Mouse (Mus musculus) liver, embryonic 16.5 days (tissue): ENCODE data around the gene Zmym5. TPM values are rescaled to one million over a fixed set of nuclear protein-coding genes. Genes with fewer than 3 reads are reported as not detected.
"Not testable (repeated sequence)": the region's sequence is repeated elsewhere in the genome, so short reads cannot be mapped to it uniquely, and the experiment has no call there.

Experiments
- ATAC-seq: fragments of 200-750 bp; cut with Nextera tagmentation; 2 replicates; pipeline ENCODE4 v1.8.0; 2017; ENCODE audit warnings: low read depth, mild to moderate bottlenecking, moderate number of reproducible peaks, moderate library complexity
- H3K27ac ChIP-seq: fragments of 300-500 bp; sonication (generic); 2 replicates; pipeline ENCODE4 v1.5.1; 2014; ENCODE audit warnings: mild to moderate bottlenecking, low read length
- H3K27me3 ChIP-seq: fragments of 300-500 bp; sonication (generic); 2 replicates; pipeline ENCODE4 v1.6.1; 2014; ENCODE audit warnings: low read depth, low read length, mixed read lengths; ENCODE audit not compliant: control insufficient read depth, insufficient read depth
- H3K36me3 ChIP-seq: fragments of 300-500 bp; sonication (generic); 2 replicates; pipeline ENCODE4 v1.6.1; 2014; ENCODE audit warnings: mild to moderate bottlenecking; ENCODE audit not compliant: control insufficient read depth, insufficient read depth
- H3K4me1 ChIP-seq: fragments of 300-500 bp; sonication (generic); 2 replicates; pipeline ENCODE4 v1.6.1; 2014; ENCODE audit warnings: low read depth, low read length, mixed read lengths; ENCODE audit not compliant: control insufficient read depth
- H3K4me2 ChIP-seq: fragments of 300-500 bp; sonication (generic); 2 replicates; pipeline ENCODE4 v1.6.1; 2014; ENCODE audit warnings: low read depth, low read length, mixed read lengths
- H3K4me3 ChIP-seq: fragments of 300-500 bp; sonication (generic); 2 replicates; pipeline ENCODE4 v1.5.1; 2014; ENCODE audit warnings: low read depth, mild to moderate bottlenecking, low read length
- H3K9ac ChIP-seq: fragments of 300-500 bp; sonication (generic); 2 replicates; pipeline ENCODE4 v1.6.1; 2014; ENCODE audit warnings: low read depth, low read length
- H3K9me3 ChIP-seq: fragments of 300-500 bp; sonication (generic); replicated peaks from 2 replicates; pipeline ENCODE4 v1.6.1; 2016; ENCODE audit warnings: low read length; ENCODE audit not compliant: control insufficient read depth
- whole genome bisulfite sequencing: fragments of 180-500 bp; shearing (Covaris S2); extraction: QIAGEN DNeasy Blood & Tissue Kit; methylation state at CpG from one replicate; pipeline ENCODE4 v1.1.7; 2014; ENCODE audit not compliant: insufficient replicate concordance; 5-methylcytosine and 5-hydroxymethylcytosine counted together
- polyA plus RNA-seq: library from polyadenylated mRNA; unstranded; fragments of >200 nt; fragmentation: Nextera tagmentation; extraction: Ambion mirVana; gene quantifications from 2 replicates; pipeline ENCODE4 v1.2.1, GENCODE M21; 2015

The Zmym5 gene
- polyA plus RNA-seq, 1 experiment from 2014 or later = 8.6 TPM

- 15% methylated on average over 3 of the region's 3 CpGs for WGBS
- H3K36me3 ChIP-seq = no peaks in the 10 kb centered on the region
- H3K4me1 ChIP-seq = peaks cover 22% of the 10 kb centered on the region
- peak overlapping the region; percentile 56 for H3K9ac ChIP-seq
- H3K4me3 ChIP-seq = peak overlapping the region; percentile 100
- peak overlapping the region; percentile 94 for H3K27ac ChIP-seq
- H3K27me3 ChIP-seq = no peaks in the 10 kb centered on the region
- no peak for ATAC-seq
- peak overlapping the region; percentile 84 for H3K4me2 ChIP-seq
- H3K9me3 ChIP-seq = no peaks in the 10 kb centered on the region
Observed at GRCm38 (mm10) chr14:56778933-56779300, 32.6 kb downstream of the Zmym5 start.

GRCm38 (mm10) chr14:56778200-56778932 is 33.1 kb downstream of the Zmym5 start, which contains the start of gene Pspc1:
Pspc1 (minus strand) TSS chr14:56778316.
- no peaks in the 10 kb centered on the region for H3K36me3 ChIP-seq
- peak; percentile 94 for ATAC-seq
- H3K9ac ChIP-seq = peak within 1 kb of the TSS; percentile 97
- 0% methylated on average over 36 of the region's 36 CpGs for WGBS
- H3K4me2 ChIP-seq = peak within 1 kb of the TSS; percentile 84
- H3K27me3 ChIP-seq = no peaks in the 10 kb centered on the region
- peak within 1 kb of the TSS; percentile 100 for H3K4me3 ChIP-seq
- peaks cover 23% of the 10 kb centered on the region for H3K4me1 ChIP-seq
- peak within 1 kb of the TSS; percentile 94 for H3K27ac ChIP-seq
- H3K9me3 ChIP-seq = no peaks in the 10 kb centered on the region

GRCm38 (mm10) chr14:56777360-56778136 is 34.0 kb downstream of the Zmym5 start:
- H3K27me3 ChIP-seq = no peaks in the 10 kb centered on the region
- H3K27ac ChIP-seq = peak overlapping the region; percentile 94
- peak overlapping the region; percentile 100 for H3K4me3 ChIP-seq
- H3K4me1 ChIP-seq = peaks cover 23% of the 10 kb centered on the region
- peak overlapping the region; percentile 84 for H3K4me2 ChIP-seq
- peak; percentile 61 for ATAC-seq
- no peaks in the 10 kb centered on the region for H3K36me3 ChIP-seq
- WGBS = under 1% methylated on average over 71 of the region's 71 CpGs
- H3K9ac ChIP-seq = peak overlapping the region; percentile 97
- H3K9me3 ChIP-seq = no peaks in the 10 kb centered on the region

GRCm38 (mm10) chr14:56776571-56777238 is 34.8 kb downstream of the Zmym5 start:
- 12% methylated on average over 11 of the region's 11 CpGs for whole genome bisulfite sequencing
- ATAC-seq = no peak
- H3K27ac ChIP-seq = peak overlapping the region; percentile 94; the same call in 1 of the 2 replicates
- H3K4me3 ChIP-seq = peak overlapping the region; percentile 100
- H3K4me1 ChIP-seq = peaks cover 23% of the 10 kb centered on the region
- peaks cover 2% of the 10 kb centered on the region for H3K36me3 ChIP-seq
- H3K27me3 ChIP-seq = no peaks in the 10 kb centered on the region
- H3K9ac ChIP-seq = peak overlapping the region; percentile 97
- no peaks in the 10 kb centered on the region for H3K9me3 ChIP-seq
- H3K4me2 ChIP-seq = peak overlapping the region; percentile 84

- Histone ChIP-seq H3K4me3 (peak overlapping the region; percentile 26), H3K4me2 (peak overlapping the region; percentile 84), H3K36me3 (peaks cover 5% of the 10 kb centered on the region), H3K27me3 (no peaks in the 10 kb centered on the region), H3K9me3 (no peaks in the 10 kb centered on the region), H3K4me1 (peaks cover 23% of the 10 kb centered on the region), H3K9ac (no peak overlapping the region), H3K27ac (no peak overlapping the region)
- 51% methylated on average over 4 of the region's 4 CpGs for WGBS
- no peak for ATAC-seq
Observed at GRCm38 (mm10) chr14:56775416-56775815, 36.1 kb downstream of the Zmym5 start.

- H3K27me3 ChIP-seq, H3K4me2 ChIP-seq, H3K4me1 ChIP-seq, ATAC-seq, H3K4me3 ChIP-seq, H3K9me3 ChIP-seq, H3K27ac ChIP-seq, H3K9ac ChIP-seq: not testable (repeated sequence)
- peaks cover 19% of the 10 kb centered on the region for H3K36me3 ChIP-seq
- 81% methylated on average over 2 of the region's 2 CpGs for WGBS
Observed at GRCm38 (mm10) chr14:56766438-56766837, 45.1 kb downstream of the Zmym5 start.

- not testable (repeated sequence) for H3K27ac ChIP-seq, H3K9ac ChIP-seq, H3K4me2 ChIP-seq, H3K4me3 ChIP-seq, H3K27me3 ChIP-seq, H3K9me3 ChIP-seq, H3K4me1 ChIP-seq, ATAC-seq
- peaks cover 31% of the 10 kb centered on the region for H3K36me3 ChIP-seq
- WGBS = 84% methylated on average over 2 of the region's 3 CpGs
Observed at GRCm38 (mm10) chr14:56765117-56765516, 46.4 kb downstream of the Zmym5 start.

GRCm38 (mm10) chr14:56751282-56751681 is 60.2 kb downstream of the Zmym5 start:
- Histone ChIP-seq H3K4me1 (no peaks in the 10 kb centered on the region; the same call in 1 of the 2 replicates), H3K36me3 (peaks cover 22% of the 10 kb centered on the region), H3K27me3 (no peaks in the 10 kb centered on the region), H3K27ac (no peak overlapping the region), H3K9ac (no peak overlapping the region), H3K4me3 (no peak overlapping the region), H3K4me2 (no peak overlapping the region), H3K9me3 (no peaks in the 10 kb centered on the region)
- WGBS = 89% methylated on average over 4 of the region's 4 CpGs
- ATAC-seq = no peak
